Mouse (Mus musculus): ENCODE measurements around the gene Bpifb1.

GRCm38 (mm10) chr2:154162307-154162706 is 28.3 kb upstream of the Bpifb1 start, which contains the start of gene Bpifa5:
- TF ChIP-seq CTCF (IDR thresholded peaks at IDR 0.05; ENCODE audit: borderline replicate concordance, insufficient read depth, low read depth, low read length) (no peak), POLR2A (IDR thresholded peaks at IDR 0.05; ENCODE audit: borderline replicate concordance, insufficient read depth, low read length) (no peak)

All from cerebellum, adult 2 months (tissue).